Mouse (Mus musculus) kidney, adult 9 months (tissue): Measurements from ENCODE around the gene Sec22c.
A peak's percentile ranks its signal among the peaks of the same experiment; 100 is the strongest.

Experiments
- DNase-seq: peaks from one replicate; pipeline ENCODE4 v3.0.0; 2022

The Sec22c gene

DNA sequence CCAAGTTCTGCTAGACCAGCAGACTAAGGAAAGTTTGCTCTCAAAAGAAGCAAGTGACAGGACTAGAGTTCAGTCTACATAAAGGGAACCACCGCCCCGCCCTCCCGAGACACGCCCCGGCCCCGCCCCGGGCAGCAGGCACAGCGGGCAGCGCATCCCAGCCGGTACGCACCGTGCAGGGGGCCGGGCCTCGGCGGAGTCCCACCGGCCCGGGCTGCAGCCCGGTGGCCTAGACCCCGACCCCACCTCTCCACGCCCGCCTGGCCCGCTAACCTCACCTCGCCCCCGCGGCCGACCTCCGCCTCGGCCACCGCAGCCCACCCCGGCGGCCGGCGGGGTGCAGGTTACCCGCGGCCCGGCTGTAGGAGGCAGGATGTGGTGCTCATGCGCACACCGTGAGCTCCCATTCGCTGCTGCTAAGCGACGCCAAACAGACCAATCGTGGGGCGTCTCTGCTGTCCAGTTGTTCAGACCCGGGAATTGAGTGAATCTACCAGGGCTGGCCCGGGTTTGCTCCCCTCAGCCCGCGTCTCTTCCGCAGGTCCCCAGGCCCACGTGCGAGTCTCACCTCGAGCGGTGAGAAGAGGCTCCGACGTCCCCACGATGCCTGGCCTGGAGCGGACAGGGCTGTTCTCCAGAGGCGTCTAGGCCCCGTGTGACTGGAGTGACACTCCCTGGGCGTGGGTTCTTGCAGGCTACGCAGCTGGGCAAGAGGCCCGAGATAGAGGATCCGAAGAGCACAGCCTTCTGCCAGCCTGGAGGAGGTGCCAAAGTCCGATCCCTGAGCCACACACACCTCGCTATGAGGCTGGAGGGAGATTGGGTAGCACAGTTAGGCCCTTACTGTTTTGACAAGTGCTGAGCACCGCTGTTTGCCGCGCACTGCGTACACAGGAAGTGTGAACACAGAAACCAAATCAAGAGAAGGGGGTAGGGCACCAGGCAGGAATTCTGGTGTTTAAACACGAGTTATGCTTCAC is at the start of gene Sec22c:
TSS of gene Sec22c (minus strand) at position 845 of the 980 bp plus-strand sequence.
- peak; percentile 93 for DNase-seq

DNA sequence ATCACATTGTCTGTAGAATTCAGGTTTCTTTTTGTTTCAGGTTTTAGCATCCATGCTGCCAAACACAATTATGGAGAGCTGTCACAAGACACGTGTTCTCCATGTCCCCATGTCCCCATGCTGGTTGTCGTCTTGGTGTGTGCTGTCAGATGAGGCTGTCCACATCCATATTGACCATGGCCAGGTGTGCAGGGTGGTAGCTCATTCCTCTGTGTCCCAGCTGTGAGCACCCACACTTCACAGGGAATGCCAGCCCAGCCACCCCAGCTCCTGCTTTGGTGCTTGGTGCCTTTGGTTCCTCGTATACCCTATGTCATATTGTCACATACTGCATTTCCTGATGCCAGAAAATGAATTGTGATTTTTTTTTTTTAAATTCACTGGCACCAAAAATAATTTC is 49.3 kb upstream of the Sec22c start:
- DNase-seq, result no peak

DNA sequence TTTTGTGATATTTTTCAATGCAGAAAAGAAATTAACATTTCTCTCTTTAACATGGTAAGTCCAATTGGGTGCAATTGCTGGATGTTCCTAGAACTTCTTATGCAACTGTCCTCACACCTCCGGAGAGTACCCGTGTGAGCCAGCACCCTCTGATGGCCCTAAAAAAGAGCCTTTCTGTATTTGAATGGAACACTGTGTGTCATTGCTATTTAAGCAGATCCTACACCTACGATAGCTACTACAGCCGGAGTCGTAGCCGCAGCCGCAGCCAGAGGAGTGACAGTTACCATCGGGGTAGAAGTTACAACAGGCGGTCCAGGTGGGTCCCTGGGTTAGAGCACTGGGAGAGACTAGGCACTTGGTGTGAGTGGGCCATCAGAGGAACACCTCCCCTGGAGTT is 47.5 kb upstream of the Sec22c start:
- DNase-seq, result no peak

DNA sequence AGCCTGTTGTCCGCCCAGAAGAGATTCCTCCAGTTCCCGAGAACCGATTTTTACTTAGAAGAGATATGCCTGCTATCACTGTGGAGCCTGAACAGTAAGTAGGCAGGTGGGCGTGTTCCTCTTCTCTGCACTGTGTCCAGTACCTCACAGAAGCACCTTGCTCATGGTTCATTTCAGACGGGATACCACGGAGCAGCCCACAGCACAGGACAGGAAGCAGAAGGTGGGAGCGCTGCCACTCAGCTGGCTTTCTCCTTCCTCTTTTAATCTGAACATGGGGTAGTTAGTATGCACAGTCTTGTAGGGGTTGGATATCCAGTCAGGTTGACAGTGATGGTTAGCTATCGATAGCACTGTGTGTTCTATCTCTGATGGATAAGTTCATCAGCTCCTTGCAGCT is 38.8 kb upstream of the Sec22c start:
- DNase-seq, result no peak

DNA sequence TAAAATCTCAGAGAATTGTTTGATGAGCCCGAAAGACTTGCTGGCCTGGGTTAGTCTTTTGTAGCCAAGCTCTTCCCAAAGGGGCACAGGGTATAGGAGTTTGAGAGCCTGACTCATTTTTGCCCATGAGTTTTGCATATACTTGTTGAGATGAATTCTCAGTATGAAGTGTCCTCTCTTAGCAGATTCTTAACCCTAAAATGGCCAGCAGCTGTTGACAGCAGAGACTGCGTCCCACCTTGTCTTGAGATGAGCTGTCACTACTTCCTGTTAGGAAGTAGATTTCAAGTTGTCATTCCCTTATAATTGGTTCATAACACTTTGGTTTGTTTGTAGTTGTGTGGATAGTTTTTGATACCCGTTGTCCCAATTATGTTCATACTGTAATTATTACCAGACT is 35.9 kb upstream of the Sec22c start:
- no peak for DNase-seq

DNA sequence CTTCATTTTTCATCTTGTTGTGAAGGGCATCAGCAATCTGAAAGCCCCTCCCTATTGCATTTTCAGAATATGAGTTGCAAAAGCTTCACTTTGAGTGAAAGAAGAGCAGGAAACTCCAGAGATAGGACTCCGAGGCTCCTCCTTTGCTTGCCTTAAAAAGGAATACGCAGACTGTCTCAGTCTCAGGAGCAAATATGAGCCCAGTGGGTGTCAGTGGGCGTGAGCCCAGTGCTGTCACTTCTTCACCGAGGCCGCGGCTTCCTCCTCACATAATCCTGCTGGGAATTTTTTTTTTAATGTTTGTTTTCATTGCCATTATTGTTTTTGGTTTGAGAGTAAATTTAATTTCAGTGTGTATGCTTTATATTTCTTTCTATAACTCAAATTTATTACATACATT is 35.2 kb upstream of the Sec22c start:
- DNase-seq, result no peak

DNA sequence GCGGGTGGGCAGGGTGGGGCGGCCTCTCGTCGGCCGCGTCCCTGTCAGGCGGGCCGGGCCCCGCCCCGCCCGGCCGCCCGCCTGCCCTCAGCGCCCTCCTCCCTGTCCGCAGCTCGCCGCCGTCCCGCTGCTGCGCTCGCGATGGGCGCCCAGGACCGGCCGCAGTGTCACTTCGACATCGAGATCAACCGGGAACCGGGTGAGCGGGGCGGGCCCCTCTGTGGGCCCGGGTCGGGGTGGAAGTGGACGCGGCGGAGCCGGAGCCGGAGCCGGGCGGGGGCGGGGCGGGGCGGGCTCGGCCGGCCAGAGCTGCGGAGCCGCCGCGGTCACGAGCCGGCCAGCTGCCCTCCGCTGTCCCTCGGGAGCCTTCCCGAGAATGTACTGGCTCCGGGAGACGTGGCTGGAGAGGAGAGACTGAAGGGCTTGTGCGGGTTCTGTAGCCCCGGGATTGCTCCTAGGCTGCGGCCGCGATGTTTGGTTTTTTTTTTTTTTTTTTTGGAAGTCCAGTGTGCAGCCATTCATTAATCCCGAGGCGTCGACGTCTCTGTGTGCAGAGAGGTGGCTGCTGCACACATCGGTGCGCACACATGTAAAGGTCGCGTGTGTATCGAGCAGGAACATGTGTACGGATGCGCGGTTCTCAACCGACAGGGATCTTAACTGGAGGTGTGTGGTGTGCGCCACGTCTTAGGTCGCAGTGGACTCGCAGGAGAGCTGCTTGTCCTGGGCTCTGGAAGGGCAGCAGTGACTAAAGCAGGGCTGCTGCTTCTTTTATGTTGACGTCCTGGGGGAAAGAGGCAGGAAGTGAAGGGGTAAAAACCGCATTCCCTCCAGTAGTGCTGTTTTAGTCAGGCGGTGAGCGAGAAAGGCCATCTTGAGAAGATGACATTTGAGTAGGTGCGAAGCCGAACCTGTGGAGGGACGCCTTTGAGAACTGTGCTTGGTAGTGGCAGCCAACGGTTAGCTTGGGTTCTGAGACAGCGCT is 14.3 kb upstream of the Sec22c start:
- no peak for DNase-seq

DNA sequence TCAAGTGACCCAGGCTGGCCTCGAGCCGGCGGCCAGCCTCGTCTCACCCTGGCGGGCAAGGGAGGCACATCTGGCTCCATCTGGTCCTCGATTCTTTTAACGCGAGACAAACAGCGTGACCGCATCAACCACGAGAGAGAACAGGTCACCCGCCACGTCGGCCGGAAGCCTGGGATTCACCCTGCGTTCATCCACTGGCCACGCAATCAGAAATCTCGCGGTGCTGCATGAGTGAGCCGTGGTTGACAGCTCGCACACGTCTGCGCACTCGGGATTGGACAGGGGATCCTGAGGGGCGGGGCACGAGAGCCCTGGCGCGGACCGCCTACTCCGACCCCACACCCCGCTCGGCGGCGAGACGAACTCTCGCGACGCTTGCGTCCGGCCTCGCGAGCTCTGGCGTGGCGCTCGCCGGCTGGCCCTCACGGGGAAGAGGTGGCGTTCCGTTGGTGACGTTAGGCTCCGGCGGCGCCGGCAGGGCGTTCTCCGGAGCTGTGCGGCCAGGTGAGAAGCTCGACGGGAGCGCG is 13.6 kb upstream of the Sec22c start, which contains the start of gene Nktr:
TSS of gene Nktr (plus strand) at position 378 of the 527 bp plus-strand sequence.
- peak; percentile 98 for DNase-seq

DNA sequence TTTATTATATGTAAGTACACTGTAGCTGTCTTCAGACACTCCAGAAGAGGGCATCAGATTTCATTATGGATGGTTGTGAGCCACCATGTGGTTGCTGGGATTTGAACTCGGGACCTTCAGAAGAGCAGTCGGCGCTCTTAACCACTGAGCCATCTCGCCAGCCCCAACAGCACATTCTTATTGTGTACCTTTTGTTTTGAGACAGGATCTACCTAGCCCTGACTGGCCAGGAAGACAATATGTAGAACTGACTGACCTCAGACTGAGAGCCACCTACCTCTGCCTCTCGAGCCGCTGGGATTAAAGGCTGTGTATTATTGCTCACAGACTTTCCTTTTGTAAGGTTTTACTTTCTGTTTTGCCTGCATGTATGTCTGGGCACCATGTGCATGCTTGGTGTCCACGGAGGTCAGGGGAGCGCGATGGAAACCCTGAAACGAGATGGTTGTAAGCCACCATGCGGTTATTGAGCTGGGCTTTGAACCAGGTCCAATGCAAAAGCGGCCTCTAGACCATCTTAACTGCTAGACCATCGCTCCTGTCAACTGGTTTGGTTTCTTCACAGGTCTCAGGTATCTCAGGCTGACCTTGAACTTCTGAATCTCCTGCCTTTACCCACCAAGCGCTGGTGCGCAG is 12.9 kb upstream of the Sec22c start:
- DNase-seq, result no peak

DNA sequence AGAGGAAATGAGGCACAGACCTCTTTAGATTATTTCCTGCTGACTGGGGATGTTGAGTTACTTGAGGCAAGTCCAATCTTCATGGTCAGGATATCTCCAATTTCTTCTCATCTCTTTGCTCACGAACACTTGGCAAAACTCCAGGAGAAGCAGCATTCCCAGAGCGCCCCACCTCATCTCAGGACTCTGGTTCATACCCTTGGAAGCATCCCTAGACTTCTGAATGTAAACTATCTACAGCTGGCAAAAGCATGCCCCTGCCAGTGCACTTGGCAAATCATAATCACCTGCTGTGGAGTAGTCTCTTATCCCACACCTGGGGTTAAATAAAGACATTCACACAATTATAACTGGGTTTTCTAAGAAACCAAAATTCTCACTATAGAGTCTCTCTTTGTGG is 11.8 kb upstream of the Sec22c start:
- no peak for DNase-seq

DNA sequence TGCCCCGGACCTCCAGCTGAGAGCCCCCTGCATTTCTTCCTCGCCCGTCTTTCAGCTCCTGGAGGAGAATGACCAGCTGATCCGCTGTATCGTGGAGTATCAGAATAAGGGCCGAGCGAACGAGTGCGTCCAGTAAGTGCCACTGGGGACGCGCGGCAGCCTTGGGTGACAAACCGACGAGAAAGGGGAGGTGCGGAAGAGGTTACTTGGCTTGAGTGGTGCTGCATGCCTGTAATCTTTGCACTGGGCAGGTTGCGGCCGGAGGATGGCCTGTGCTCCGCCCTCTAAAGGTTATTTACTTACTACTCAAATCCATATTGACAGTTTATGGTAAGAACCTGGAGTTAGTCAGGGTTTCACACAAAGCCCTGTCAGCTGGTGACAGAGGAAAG is 5.3 kb upstream of the Sec22c start:
- peak; percentile 68 for DNase-seq

DNA sequence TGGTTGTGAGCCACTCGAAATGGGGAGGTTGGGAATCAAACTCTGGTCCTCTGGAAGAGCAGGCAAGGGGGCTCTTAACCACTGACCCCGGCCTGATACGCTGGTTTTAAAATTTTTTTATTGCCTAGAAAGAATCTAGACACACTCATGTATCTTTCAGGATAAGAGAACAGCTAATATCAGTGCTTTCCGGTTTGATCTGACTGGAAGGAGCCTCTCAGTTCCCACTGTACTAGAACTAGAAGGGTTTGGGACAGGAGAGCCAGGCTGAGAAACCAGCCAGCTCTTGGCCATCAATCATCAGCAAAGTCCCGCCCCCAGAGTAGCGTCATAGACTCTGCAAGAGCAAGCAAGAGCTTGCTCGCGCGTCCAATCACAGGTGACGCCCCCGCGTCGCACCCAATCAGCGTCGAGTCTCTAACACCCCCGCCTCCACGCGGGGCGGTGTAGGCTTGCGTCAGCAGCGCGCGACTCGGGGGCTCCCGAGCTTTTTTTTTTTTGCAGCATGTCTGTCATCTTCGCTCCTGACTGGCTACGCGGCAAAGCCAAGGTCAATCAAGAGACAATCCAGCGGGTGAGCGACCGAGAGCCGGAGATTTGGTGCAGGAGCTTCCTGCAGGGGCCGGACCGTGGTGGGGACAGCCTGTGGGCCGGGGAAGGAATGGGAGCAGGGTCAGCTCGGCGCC is 4.8 kb upstream of the Sec22c start, which contains the start of gene Ss18l2:
TSS of gene Ss18l2 (plus strand) at position 432 of the 686 bp plus-strand sequence.
- DNase-seq, result peak; percentile 99

DNA sequence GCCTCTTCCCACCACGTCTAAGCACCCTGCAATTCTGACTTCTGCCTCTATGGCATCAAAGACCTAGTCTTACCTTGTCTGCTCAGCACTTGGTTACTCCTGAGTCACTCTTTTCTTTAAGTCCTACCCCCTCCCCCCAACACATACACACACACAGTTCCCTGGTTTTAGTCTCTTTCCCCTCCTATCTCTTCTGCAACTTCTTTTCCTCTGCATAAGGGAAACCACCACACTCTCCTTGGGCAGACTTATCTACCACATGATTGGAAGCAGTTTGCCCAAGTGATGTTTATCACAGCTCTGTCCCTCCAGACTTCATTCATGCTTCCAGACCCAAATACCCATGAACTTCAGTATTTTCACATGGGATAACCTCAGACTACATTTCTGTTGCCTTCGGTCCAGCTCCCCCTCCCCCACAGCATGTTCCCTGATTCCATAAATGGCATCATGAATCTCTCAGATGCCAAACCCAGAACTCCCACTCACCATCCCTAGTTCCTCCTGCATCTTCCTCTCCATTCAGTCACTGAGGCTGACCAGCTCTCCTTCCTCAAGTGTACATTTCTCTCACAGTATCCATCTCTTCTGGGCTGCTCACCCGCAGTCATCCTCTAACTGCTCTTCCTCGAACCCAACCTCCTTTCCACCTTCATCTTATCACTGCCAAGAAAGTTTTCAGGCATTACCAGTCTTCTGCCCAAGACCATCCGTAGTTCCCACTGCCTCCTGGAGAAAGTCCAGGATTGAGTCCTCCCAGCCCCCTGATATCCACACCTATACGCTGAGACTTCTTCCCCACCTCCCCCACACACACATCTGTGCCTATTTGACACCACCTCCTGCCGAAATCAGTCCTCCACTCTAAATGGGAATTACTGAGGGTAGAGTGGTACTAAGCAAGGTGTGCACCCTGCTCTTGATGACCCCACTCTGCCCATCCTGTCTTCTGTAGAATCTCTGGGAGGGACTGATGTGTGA is 3.5 kb upstream of the Sec22c start:
- no peak for DNase-seq

DNA sequence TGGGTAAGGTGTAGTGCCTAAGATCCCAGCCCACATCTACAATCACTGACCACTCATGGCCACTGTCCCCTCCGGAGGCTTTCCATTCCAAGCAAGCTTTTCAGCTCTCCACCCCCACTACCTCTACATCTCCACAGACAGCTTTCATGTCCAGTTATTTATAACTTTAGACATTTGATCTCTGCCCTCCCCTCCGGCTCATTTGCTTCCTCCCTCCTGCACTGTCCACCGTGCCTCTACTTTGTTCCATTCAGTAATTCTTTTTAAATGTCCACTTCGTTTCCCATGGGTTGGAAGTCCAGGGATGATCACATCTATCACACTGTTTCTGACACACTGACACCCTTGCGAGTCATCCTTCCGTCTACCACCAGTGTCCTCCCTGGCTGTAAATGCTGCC is 2.5 kb upstream of the Sec22c start:
- no peak for DNase-seq

DNA sequence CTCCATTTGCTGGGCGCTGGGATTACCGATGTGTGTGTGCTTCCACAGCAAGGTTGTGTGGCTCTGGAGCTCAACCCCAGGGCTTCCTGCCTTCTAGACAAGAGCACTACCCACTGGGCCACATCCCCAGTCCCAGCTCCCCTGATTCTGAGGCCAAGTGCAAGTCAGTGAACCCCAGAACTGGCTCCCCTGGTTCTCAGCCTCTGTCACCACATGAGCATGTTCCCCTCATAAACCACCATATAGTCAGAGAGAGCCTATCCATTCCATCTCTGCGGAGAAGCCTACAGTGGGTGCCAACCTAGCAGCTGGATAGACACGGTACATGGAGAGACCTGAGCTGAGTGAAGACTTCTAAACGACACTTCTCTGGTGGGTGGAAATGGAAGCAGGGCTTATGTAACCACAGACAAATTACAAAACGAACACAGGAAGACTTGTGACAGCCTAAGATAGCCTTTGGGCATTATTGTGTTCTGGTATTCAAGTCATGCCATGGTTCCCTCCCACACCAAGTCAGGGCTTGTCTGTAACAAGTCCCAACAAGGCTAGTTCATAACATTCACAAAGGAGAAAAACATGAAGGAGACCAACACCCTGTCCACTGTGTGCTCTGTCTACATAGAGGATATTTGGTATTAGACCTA is 862 bp upstream of the Sec22c start:
- DNase-seq, result no peak

DNA sequence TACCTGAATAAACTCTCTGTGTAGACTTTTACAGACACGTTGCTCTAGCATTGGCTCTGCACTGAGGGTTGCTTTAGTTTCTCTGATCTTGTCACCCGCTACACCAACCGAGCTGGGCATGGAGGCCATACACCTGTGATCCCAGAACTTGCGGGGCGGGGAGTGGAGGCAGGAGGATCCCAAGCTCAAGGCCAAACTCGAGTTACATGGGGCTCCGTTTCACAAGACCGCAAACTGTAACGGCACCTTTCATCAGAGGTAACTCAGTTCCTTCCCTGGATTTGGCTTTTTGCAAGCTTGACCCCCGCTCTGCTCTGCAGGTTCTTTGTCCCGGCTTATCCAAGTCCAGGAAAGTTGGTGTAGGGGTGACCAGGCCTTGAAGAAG is 1.0 kb downstream of the Sec22c start:
- DNase-seq, result no peak

DNA sequence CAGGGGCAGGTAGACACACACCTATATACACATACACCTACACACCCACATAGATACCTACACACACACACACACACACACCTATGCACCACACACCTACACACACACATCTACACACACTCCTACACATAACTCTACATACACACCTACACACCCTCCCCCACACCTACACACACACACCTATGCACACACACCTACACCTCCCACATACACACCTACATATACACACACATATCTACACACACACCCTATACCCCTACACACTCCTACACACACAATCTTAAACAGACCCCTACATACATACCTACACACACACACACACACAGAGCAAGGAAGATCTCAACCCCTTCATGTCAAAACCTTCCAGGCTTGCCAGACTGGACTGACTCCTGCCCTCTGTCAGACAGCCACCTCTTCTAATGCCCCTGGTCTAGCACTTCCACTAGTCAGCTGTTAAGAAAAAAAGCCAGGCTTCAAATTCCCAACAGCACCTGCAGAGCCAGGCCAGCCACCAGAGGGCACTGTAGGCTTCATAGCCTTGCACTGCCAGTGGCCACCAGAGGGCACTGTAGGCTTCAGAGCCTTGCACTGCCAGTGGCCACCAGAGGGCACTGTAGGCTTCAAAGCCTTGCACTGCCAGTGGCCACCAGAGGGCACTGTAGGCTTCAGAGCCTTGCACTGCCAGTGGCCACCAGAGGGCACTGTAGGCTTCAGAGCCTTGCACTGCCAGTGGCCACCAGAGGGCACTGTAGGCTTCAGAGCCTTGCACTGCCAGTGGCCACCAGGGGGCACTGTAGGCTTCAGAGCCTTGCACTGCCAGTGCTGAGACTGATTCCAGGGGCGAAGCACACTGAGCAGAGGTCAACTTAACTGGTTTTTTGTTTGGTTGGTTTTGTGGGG is 7.9 kb downstream of the Sec22c start:
- peak; percentile 81 for DNase-seq

DNA sequence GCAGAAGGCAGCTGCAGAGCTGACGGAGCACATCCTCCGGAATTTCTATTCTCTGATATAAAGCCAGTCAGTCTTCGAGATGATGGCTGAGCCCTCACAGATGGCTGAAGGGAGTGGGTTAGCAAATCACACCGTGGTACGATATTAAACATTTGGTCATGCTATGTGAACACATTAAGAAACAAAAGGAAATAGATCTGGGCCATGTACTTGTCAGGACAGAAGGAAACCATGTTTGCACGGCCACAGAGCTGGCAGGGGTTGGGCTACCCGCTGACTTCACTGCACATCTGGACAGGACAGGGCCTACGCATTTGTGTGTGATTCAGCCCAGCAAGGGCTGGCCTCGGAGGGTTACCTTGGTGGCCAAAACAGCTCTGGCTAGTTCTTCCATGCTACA is 8.7 kb downstream of the Sec22c start:
- no peak for DNase-seq

DNA sequence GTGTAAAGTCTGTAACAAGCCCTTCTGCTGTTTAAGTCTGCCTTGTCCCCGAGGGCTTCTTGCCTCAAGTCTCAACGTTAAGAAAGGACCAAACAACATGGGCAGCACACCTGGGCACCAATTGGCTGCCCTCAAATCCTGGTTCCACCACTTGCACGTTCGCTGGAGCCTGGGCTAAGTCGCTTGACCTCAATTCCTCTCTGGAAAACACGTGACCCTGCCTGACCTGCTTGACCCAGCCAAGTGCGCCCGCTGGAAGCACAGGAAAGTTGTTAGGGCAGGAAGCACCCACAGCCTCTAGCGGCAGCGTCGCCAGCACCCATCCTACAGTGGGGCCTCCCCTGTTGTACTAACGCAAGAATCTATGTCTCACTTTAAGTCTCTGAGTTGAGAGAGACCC is 10.6 kb downstream of the Sec22c start:
- DNase-seq, result no peak
